Mouse (Mus musculus): ENCODE measurements around the gene Arhgdib.

GRCm38 (mm10) chr6:136883961-136884360 lies 57.7 kb downstream of the Arhgdib start:
- TF ChIP-seq EP300 (IDR thresholded peaks at IDR 0.05; ENCODE audit: low read depth), result no peak
- no peak for TF ChIP-seq CTCF (IDR thresholded peaks at IDR 0.05; ENCODE audit: low read depth)
